Mouse (Mus musculus) gastrocnemius, postnatal 4 days (tissue): ENCODE data around the gene Cmas. TPM values are rescaled to one million over a fixed set of nuclear protein-coding genes. Genes with fewer than 3 reads are reported as not detected.

Experiments
- DNase-seq, 2 experiments: peaks; one replicate each; pipeline ENCODE4 v3.0.0; 2021 to 2022; ENCODE audit warnings: low spot score in 2 of 2, mixed read lengths in 2 of 2
- long read RNA-seq, 2 experiments: library from polyadenylated mRNA; stranded (forward); transcript quantifications; one replicate each; pipeline ENCODE4 v2.0.0; 2021
- total RNA-seq, 2 experiments: library from RNA; stranded (reverse); gene quantifications; 2 replicates each; pipeline ENCODE4 v1.2.3; 2021

Cmas gene
- total RNA-seq: 10 to 100 TPM; 40.8 to 42.0 TPM
- long read RNA-seq, experiment 1, transcript Cmas-201 (8 exons, 1,760 nt): major isoform, 82 of 89 reads
- long read RNA-seq, experiment 1, partial matches to known transcripts: 2 of 89 reads
- long read RNA-seq, experiment 1, other reads (novel, unspliced or antisense): 5 of 89 reads
- long read RNA-seq, experiment 2, transcript Cmas-201 (8 exons, 1,760 nt): major isoform, 91 of 101 reads
- long read RNA-seq, experiment 2, partial matches to known transcripts: 1 of 101 reads
- long read RNA-seq, experiment 2, other reads (novel, unspliced or antisense): 9 of 101 reads

DNA sequence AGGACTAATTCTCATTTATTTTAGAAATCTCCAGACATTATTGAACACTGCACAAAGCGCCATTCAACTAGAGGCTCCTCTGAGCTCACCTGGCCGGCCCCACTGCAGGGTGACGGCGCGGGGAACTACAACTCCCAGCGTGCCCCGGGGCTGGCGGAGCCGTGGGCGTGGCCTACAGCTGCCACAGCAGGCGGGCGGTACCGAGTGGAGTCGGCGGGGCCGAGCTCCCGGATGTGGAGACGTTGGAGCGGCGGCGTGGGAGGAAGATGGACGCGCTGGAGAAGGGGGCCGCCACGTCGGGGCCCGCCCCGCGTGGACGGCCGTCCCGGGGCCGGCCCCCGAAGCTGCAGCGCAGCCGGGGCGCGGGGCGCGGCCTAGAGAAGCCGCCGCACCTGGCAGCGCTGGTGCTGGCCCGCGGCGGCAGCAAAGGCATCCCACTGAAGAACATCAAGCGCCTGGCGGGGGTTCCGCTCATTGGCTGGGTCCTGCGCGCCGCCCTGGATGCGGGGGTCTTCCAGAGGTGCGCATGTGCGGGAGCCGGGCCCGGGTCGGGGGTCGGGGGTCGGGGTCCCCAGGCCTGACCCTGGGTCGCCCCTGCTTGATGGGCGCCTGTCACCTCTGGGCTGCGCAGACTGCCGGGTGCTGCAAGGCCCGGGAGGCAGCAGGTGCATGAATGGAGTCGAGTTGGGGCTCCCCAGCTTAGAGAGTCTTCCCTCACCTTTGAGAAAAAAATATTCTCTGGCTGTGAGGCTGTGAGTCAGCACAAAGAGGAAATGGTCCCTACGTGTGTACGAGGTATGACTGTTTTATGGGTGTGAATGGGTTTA lies at the start of gene Cmas:
Gene Cmas, plus strand, starts transcription at position 180 of the 827 bp plus-strand sequence.
- DNase-seq: peak; percentile 74 to 85

DNA sequence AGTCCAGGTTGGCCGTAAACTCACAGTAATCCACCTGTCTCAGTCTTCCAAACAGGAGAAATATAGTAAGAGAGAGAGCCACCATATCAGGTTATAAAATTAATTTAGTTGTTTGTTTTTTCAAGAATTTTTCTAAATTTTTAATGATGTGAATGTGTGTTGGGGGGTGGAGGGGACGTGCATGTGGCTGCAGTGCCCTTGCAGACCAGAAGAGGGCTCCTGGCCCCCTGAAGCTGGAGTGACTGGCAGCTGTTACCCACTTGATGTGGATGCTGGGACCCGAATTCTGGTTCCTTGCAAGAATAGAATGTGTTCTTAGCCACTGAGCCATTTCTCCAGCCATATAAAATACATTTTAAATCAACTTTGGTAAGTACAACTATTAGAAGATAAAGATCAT lies 49.8 kb upstream of the Cmas start:
- DNase-seq: no peak

DNA sequence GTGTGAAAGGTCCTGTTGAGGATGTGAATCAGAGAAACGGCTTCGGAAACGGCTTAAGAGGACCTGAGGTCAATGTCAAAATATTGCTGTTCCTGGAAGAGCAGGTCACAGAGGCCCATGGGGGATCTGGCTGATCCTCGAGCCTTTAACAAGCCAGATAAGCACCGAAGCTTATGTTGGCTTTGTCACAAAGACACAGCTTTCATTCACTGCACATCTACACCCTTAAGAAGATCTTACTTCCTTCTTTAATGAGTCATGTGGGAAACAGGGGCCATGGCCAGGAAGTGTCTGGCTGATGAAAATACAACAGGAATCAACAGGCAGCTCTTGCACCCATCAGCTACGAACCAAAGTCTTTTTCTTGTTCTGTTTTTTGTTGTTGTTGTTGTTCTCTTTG lies 48.1 kb upstream of the Cmas start:
- no peak for DNase-seq

DNA sequence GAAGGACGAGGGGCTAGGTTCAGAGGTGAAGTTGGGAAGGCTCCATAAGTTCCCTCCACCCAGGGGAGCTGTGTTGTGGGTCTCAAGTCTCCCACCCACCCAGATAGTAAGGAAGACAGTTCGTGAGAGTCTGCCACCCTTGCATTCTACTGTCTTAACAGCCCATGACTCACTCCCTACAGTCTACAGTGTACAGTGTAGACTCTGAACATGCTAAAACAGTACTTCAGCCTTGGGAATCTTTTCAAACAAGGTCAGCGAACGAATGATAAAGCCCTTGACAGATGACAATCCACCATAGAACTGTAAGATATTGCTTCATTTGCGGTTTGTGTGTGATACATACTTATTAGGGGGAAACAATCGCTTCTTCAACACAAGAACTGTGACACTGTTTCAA lies 45.8 kb upstream of the Cmas start:
- DNase-seq: no peak

- DNase-seq: no peak
Measured at GRCm38 (mm10) chr6:142711106-142711505, 45.4 kb upstream of the Cmas start.

GRCm38 (mm10) chr6:142715026-142715425 lies 41.5 kb upstream of the Cmas start:
- DNase-seq: no peak

DNA sequence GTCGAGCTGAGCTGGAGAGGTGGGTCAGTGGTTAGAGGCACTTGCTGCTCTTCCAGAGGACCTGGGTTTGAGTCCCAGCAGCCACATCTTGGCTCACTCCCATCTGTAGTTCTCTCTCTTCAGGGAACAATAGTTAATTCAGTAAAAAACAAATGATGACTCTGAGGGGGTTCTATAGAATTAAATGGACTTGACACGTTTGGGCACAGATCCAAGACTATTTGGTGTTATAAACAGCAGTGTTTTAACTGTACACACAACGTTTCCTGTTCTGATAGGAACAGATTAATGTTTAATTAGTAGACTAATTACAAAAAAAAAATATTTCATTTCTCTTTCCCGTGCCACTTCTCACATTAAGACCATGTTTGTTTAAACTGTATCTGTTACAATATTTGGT lies 39.3 kb upstream of the Cmas start:
- no peak for DNase-seq

- no peak for DNase-seq
Measured at GRCm38 (mm10) chr6:142718167-142718566, 38.3 kb upstream of the Cmas start.

GRCm38 (mm10) chr6:142720641-142721040 lies 35.8 kb upstream of the Cmas start:
- DNase-seq: no peak

DNA sequence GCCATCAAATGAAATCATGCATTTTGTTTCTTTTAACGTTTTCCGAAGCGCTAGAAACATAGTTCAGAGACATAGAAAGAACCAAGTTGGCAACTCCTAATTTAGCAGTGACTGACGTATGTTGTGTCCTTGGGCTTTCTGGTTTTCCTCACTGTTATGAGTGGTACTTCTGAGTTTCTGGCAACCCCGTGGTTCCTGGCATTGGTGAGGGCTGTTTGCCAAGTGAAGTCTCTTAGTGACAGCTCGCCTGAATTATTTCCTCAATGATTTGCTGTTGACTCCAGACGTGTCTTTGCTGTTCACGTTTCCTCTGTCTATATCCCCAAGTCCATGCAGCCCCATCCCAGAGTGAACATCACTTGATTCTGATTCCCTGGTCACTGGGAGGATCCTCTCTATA lies 34.8 kb upstream of the Cmas start:
- DNase-seq: no peak

- no peak for DNase-seq
Measured at GRCm38 (mm10) chr6:142726032-142726431, 30.5 kb upstream of the Cmas start.

DNA sequence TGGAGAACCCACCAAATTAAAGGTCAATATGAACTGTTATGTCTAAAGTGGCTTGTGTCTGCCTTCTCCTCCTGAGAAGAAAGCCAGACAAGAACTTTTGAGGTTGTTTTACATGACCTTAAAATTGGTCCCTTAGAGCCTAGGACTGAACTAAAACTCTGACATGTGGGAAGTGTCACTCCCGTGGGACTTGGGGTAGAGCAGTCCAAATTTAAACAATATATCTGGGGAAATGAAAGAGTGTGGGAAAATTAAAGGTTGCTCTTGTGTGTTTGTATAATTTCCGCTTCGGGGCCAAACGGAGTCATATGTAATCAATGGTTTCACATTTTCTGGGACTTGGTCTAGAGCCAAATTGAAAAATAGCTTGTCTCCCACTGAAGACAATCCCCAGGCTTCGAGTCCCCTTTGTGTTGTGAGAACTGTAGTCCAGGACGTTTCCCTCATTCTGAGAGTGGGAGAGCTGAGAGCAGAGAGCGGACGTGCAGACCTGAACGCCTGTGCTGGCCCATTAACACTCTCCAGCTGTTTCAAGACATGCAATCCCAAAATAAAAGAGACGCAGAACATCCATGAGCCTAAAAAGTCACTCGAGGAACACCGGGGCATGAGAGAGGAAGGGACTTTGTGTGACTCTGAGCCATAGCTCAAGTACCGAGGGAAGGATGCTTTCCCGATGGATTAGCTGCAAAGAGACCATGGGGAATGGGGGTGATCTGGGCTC lies 23.8 kb upstream of the Cmas start:
- DNase-seq: no peak

GRCm38 (mm10) chr6:142735302-142736005 lies 21.0 kb upstream of the Cmas start:
- no peak for DNase-seq

- DNase-seq: no peak
Measured at GRCm38 (mm10) chr6:142738225-142738624, 18.3 kb upstream of the Cmas start.

DNA sequence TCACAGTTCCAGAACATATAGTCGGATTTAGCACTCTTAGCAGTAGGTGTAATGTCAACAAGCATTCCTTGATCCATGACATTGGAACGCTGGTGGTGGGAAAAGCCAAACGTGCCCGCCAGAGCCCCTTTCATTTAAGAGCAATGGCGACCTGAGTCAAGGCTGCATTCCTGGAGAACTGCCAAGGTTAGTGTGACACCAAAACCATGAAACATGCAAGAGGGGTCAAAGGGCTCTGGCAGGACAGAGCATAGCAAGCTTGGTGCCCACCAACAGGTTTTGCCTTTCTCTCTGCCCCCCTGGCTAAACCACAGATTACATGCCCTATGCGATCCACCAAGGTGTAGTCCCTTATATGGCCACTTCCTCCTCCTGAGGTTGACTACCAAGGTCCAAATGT lies 17.8 kb upstream of the Cmas start:
- no peak for DNase-seq

DNA sequence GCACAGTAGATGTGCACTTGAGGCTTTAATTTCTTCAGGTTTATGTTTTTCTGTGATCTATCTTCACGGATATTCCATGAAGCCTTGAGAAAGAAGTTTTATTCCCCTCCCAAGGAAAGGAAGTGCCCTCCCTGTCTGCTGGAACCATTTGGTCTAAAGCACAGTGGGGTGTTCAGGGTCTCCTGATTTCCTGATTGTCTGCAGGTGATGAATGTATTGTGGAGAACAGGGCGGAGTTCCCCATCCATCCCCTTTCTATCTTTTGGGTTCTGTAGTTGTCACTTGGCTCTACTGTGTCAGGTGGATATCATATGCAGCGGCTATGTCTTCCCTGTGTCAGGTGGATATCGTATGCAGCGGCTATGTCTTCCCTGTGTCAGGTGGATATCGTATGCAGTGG lies 14.7 kb upstream of the Cmas start:
- no peak for DNase-seq

DNA sequence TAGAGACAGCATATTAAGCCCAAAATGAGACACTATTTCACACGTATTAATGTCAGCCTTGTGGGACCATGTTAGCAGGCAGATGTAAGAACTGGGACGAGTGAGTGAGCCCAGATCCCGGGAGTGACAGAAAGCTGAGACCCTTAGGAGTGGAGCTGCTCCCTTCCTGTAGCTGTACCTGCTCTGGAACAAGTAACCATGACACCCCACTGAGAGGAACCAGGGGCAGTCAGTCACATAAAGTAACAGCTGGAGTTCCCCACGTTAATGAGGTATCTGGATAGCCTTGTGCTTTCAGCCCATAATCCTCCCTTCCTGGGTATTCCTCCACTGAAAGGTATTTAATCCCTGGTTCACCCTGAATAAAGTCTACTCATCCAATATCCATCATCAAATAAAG lies 13.3 kb upstream of the Cmas start:
- DNase-seq: no peak

DNA sequence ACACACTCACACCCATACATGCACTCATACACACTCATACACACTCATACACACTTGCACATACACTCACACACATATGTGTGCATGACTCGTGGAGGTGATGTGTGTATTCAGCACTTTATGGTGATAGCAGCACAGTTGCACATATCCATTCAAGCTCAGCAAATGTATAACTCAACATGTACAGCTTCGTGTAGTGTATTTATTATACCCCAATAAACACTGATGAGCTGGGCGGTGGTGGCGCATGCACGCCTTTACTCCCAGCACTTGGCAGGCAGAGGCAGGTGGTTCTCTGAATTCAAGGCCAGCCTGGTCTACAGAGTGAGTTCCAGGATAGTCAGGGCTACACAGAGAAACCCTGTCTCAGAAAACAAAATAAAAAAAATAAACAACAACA lies 11.0 kb upstream of the Cmas start:
- no peak for DNase-seq

GRCm38 (mm10) chr6:142746765-142747164 lies 9.7 kb upstream of the Cmas start:
- no peak for DNase-seq

DNA sequence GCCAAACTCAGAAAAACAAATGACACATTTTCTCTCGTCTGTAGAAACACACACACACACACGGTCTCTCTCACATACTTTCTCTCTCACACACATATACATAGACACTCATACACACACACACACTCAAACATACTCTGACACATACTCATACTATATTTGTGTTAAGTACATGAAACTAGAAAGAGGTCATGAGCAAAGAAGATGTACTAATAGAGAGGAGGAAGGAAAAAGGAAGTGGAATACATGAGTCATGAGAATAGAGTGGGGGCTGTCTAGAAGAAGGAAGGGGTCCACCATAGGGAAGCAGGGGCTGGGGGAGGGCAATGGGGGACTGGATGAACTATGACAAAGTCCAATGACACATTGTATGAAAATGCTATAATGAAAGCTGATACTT lies 9.3 kb upstream of the Cmas start:
- no peak for DNase-seq

DNA sequence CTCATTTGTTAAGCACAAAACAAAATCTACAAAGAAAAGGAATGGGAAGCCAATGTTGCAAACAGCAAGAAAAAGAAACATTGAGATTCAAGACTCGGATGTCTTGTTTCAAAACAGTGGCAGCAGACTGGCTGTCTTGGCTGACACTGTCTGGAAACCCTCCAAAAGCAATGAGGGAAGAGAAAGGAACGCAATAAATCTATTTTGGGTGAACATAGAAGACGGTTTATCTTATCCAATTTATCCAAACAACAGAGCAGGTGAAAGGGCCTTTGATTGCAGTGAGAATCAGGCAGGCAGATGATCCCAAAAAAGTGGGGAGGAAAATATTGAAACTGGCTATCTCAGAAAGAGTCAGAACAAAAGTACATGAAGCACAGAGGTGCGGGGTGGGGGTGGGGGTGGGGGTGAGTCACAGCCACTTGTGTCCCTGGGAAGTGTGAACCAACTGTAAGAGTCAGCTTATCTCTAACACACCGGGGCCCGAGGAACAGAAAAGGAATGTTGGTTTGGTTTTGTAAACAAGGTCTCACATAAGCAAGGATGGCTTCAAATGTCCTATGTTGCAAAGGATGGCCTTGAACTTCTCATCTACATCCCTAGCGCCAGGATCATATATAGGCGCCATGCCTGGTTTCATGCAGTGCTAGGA lies 8.3 kb upstream of the Cmas start:
- no peak for DNase-seq
